Mouse (Mus musculus) brain, embryonic 14.5 days (tissue): ENCODE measurements around the gene Stxbp3.

Experiments
- CTCF ChIP-seq: fragments of 200-500 bp; IDR thresholded peaks from 2 replicates; pipeline ENCODE4 v1.5.1; 2012; ENCODE audit warnings: inconsistent platforms, mild to moderate bottlenecking, moderate library complexity, borderline replicate concordance; ENCODE audit not compliant: insufficient read depth, insufficient read length; ENCODE audit errors: extremely low read depth
- POLR2A ChIP-seq: fragments of 200-500 bp; IDR thresholded peaks from 2 replicates; pipeline ENCODE4 v1.6.1; 2012; ENCODE audit warnings: mild to moderate bottlenecking, inconsistent platforms, borderline replicate concordance; ENCODE audit not compliant: poor library complexity, insufficient read depth, insufficient read length, severe bottlenecking; ENCODE audit errors: extremely low read depth

DNA sequence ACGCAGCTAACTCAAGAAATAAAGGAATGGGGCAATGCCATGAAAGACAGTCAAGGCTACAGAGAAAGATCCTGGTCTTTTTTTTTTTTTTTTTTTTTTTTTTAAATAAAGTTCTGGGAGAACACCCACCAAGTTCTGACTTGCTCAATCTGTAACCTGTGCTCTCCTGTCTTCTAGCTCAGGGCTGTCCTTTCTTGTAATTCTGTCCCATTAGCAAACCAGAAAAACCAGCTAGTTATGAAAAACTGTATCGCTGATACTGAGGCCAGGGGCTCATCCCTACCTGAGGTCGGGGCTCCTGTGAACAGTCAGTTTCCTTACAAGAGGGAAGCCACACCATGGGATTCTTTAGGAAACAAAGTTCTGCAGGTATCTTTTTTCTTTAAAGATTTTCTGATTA, 49.8 kb downstream of the Stxbp3 start:
- TF ChIP-seq CTCF (no peak), POLR2A (no peak)
